Mouse (Mus musculus): Measurements from ENCODE around the gene Lat.
"Not testable (repeated sequence)": the region's sequence is repeated elsewhere in the genome, so short reads cannot be mapped to it uniquely, and the experiment has no call there.

The Lat gene

GRCm38 (mm10) chr7:126332691-126333090, 36.7 kb downstream of the Lat start:
- DNase-seq (ENCODE audit: low read depth, low spot score): peak; percentile 59

DNA sequence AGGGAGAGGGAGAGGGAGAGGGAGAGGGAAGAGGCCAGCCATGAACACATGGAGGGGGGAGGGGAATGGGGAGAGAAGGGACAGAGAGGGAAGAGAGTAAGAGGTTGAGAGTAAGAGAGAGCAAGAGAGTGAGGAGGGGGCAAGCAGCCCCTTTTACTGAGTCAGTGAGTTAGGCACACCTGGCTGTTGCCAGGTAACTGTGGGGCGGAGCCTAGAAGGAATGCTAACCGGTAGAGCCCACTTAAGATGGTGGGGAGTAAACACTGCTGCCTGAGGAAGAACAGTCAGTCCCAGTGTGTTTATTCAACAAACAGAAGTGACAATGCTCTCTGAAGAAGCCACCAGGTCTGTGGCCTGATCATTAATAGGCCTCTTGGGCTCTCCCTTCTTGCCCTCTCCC, 38.7 kb downstream of the Lat start:
- DNase-seq (ENCODE audit: low read depth, low spot score): peak; percentile 48

GRCm38 (mm10) chr7:126329907-126330645, 39.3 kb downstream of the Lat start:
- DNase-seq (ENCODE audit: low read depth, low spot score): no peak

DNA sequence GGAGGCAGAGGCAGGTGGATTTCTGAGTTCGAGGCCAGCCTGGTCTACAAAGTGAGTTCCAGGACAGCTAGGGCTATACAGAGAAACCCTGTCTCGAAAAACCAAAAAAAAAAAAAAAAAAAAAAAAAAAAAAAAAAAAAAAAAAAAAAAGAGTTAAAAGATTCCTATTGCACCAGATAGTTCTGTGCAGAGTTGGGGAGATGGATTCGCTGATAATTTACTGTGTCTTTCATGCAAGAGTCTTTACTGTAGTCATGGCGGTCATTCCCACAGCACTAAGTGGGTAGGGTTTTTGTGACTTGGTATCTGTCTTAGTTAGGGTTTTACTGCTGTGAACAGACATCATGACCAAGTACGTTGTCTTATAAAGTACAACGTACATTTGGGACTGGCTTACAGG, 40.5 kb downstream of the Lat start:
- DNase-seq (ENCODE audit: low read depth, low spot score): not testable (repeated sequence)

DNA sequence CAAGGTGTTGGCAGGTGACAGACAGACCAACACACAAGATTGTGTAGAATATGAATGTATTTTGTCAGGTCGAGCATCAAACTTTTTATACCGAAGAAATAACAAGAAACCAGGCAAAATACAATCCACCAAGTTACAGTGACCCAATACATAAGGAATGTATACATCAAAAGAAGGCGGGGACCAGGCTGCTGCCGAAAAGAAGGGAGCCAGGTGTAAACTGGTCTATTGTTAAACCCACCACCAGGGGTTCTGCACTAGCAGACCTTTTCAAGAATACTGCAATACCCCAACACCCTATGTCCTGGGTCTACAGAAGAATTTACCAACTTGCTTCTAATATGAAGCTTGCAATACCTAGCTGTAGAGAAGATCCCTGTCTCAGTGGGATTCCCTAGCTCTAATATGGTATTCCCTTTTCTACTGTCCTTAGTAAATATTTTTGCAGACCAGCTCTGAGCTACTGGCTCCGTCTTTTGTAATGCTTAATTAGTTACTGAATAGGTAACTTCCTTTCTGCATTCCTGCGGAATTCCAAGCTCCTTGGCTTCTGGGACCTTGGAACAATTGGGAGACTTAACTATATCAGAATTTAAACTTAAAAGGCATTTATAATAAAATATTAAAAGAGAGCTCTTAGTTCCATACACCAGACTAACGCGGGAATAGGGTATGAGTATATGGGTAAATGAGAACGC, 43.6 kb downstream of the Lat start:
- DNase-seq (ENCODE audit: low read depth, low spot score): peak; percentile 57

DNA sequence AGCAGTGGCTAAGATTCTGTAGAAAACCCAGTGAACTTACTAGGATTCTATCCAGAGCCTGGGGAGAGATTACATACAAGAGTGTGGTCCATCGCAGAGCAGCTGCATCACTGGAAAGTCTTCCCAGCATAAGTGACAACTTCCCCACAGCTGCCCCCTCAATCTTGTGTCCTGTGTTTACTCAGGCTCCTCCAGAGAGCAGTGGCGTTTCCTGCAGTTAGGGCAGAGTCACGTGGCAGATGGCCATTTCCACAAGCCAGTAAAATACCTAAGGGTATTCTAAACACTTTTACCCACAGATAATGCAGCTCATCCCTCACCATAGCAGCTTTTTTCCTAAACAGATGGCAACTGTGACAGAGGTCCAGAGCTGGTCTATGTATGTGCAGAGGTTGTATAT, 44.6 kb downstream of the Lat start:
- no peak for DNase-seq (ENCODE audit: low read depth, low spot score)

GRCm38 (mm10) chr7:126323729-126324128, 45.6 kb downstream of the Lat start:
- DNase-seq (ENCODE audit: low read depth, low spot score): peak; percentile 88

DNA sequence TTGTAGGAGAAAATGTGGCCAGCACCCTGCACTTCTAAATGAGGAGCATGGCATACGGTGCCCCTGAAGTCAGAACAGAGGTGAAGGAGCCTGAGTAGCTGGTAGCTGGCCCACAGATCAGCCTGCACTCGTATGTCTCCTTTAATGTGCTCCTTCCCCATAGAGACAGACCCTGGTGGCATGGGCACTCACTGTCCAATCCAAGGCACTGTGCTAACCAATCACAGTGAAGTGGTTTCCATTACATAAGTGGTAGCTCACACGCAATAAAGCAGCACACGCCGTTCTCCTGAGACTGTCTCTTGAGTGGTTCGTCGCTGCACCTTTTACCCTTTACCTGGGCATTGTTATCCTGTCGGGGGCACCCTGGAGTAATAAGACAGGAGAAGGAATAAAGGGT, 55.1 kb downstream of the Lat start:
- no peak for DNase-seq (ENCODE audit: low read depth, low spot score)

All from ES-CJ7 (cell line).